Mouse (Mus musculus): ENCODE measurements around the gene Bglap3.

DNA sequence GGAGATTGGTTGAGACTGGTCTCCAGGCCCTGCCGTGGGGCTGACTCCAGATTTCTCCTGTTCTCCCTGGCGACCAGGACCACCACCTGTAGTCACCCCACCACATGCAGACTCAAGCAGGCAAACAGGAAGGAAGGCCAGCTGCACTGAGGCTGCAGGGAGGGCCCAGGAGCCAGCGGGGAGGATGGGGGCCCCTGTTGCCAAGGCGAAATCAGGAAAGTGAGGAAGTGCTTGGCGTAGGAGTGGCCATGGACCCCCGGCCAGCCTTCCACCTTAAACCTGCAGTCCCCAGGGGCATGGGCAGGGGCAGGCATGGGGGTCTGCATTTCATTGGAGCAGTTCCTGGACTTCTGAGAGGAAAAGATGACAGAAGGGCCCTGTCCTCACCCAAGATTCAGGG, 11.4 kb downstream of the Bglap3 start:
- TF ChIP-seq CTCF (IDR thresholded peaks at IDR 0.05; ENCODE audit: control insufficient read depth, insufficient read depth, insufficient read length) (no peak), MYOG (IDR thresholded peaks at IDR 0.05; ENCODE audit: control insufficient read depth, extremely low read depth, insufficient read length) (no peak), MAX (IDR thresholded peaks at IDR 0.05) (no peak), USF1 (IDR thresholded peaks at IDR 0.05; ENCODE audit: low read depth) (no peak), MYOD1 (IDR thresholded peaks at IDR 0.05; ENCODE audit: control insufficient read depth, insufficient read length, low read depth) (no peak), FOSL1 (IDR thresholded peaks at IDR 0.05; ENCODE audit: insufficient read depth, low read length, poor library complexity, severe bottlenecking) (no peak), CEBPB (IDR thresholded peaks at IDR 0.05; ENCODE audit: low read depth) (no peak)

All from C2C12 (cell line).